8 mouse cellular contexts compared by ENCODE assay signal in the genomic region with DNA sequence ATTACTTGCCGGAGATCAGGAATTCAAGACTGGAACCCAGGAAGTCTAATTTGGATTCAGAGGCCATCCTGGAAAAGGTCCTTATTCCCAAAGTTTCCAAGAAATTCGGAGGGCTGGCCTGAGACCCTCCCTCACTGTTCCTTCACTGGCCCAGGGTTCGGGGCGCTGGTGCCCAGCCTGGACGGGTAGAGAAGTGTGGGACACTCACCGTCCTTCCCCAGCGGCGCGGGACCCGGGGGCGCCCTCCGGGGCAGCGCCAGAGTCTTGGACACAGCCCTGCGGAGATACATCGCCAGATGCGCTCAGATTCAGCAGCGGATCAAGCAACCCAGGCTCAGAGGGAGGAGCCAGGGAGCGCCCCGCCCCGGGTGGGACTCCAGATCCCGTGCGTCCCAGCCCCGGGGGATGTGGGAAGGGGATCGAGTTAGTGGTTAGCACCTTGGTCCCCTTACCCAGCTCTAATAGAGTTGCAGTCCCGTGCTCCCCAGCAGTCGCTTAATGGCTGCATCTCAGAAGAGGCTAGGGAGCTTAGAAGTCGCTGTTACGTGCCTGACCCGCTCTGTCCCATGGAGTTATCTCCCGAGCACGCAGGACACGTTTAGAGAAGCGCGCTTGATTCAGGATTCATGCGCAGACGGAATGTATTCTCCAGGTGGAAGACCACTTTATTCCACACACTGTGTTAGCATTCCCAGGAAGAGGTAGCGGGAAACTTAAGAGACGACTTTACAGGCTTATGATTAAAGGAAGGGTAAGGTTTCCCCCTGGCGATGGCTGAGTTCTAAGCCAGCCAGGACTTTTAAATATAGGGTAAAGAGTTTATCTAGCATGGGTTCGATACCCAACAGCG. TPM values are rescaled to one million over a fixed set of nuclear protein-coding genes. Genes with fewer than 3 reads are reported as not detected.
DNase-seq lines count a peak whose midpoint lies in the region; ATAC-seq lines count a peak whose summit lies in the region.

A gene (minus strand): TSS at position 520 of the 850 bp plus-strand sequence.

- H3K9me3 ChIP-seq in embryonic facial prominence, embryonic 12.5 days, result no peaks in the 10 kb centered on the region
- H3K9me3 ChIP-seq in heart, embryonic 10.5 days, result no peaks in the 10 kb centered on the region
- no peaks in the 10 kb centered on the region for H3K9me3 ChIP-seq in kidney, embryonic 14.5 days (ENCODE audit: control insufficient read depth, low read length)

- peak within 1 kb of the TSS; percentile 37; the same call in 1 of the 2 replicates for H3K9ac ChIP-seq in embryonic facial prominence, embryonic 12.5 days
- H3K9ac ChIP-seq in kidney, embryonic 14.5 days (ENCODE audit: low read depth, low read length), result peak within 1 kb of the TSS; percentile 52

- H3K27ac ChIP-seq in embryonic facial prominence, embryonic 12.5 days, result 0 out of 2 replicates have a peak within 1 kb of the TSS, but pooled peaks have one; percentile 46
- peak within 1 kb of the TSS; percentile 89 for H3K27ac ChIP-seq in heart, embryonic 10.5 days
- H3K27ac ChIP-seq in kidney, embryonic 14.5 days (ENCODE audit: low read depth, low read length), result no peak within 1 kb of the TSS

- no peaks in the 10 kb centered on the region for H3K4me1 ChIP-seq in embryonic facial prominence, embryonic 12.5 days
- peaks cover 20% of the 10 kb centered on the region for H3K4me1 ChIP-seq in heart, embryonic 10.5 days
- H3K4me1 ChIP-seq in kidney, embryonic 14.5 days (ENCODE audit: control insufficient read depth, insufficient read depth, low read length), result no peaks in the 10 kb centered on the region

- WGBS in embryonic facial prominence, embryonic 12.5 days, result 2% methylated on average over 41 of the region's 41 CpGs
- WGBS in heart, embryonic 10.5 days, result 2% methylated on average over 39 of the region's 41 CpGs
- WGBS in kidney, embryonic 14.5 days, result 2% methylated on average over 41 of the region's 41 CpGs

- peak within 1 kb of the TSS; percentile 63 for H3K4me2 ChIP-seq in embryonic facial prominence, embryonic 12.5 days (replicated peaks)
- H3K4me2 ChIP-seq in kidney, embryonic 14.5 days (replicated peaks; ENCODE audit: low read depth, low read length), result peak within 1 kb of the TSS; percentile 77

- H3K36me3 ChIP-seq in embryonic facial prominence, embryonic 12.5 days, result no peaks in the 10 kb centered on the region
- H3K36me3 ChIP-seq in heart, embryonic 10.5 days, result no peaks in the 10 kb centered on the region
- no peaks in the 10 kb centered on the region for H3K36me3 ChIP-seq in kidney, embryonic 14.5 days (ENCODE audit: control insufficient read depth, insufficient read depth, low read length)

- peak within 1 kb of the TSS; percentile 50 for H3K4me3 ChIP-seq in embryonic facial prominence, embryonic 12.5 days
- H3K4me3 ChIP-seq in heart, embryonic 10.5 days, result peak within 1 kb of the TSS; percentile 66
- peak within 1 kb of the TSS; percentile 54 for H3K4me3 ChIP-seq in kidney, embryonic 14.5 days (ENCODE audit: low read length)

- H3K27me3 ChIP-seq in embryonic facial prominence, embryonic 12.5 days, result peaks cover 31% of the 10 kb centered on the region
- H3K27me3 ChIP-seq in heart, embryonic 10.5 days (ENCODE audit: insufficient read depth, poor library complexity, severe bottlenecking), result peaks cover 19% of the 10 kb centered on the region
- peaks cover 17% of the 10 kb centered on the region; the same call in 1 of the 2 replicates for H3K27me3 ChIP-seq in kidney, embryonic 14.5 days (ENCODE audit: control insufficient read depth, insufficient read depth, low read length)

- DNase-seq in A20 (ENCODE audit: low read depth, low spot score) (peak; percentile 94), ZHBTc4 (ENCODE audit: low read depth, low spot score) (peak; percentile 93)
- DNase-seq in heart, embryonic 10.5 days (ENCODE audit: low spot score), result peak; percentile 91
- DNase-seq in lung, postnatal 25 days (ENCODE audit: low spot score), result peak; percentile 37
- peak; percentile 82 for DNase-seq in ovary, postnatal 36 days (ENCODE audit: low spot score)
- DNase-seq in urinary bladder, postnatal 4 days (ENCODE audit: low spot score in 2 of 2), result peak; percentile 56 to 74

- ATAC-seq in embryonic facial prominence, embryonic 12.5 days (ENCODE audit: insufficient number of reproducible peaks, insufficient read depth, low FRiP score, low TSS enrichment), result peak; percentile 85
- peak; percentile 91 for ATAC-seq in kidney, embryonic 14.5 days (ENCODE audit: low FRiP score, low TSS enrichment)

RNA-seq across cellular contexts. Expression of the gene that starts here (rescaled TPM):
- 8.6 and 12.6 TPM in 2 replicates for polyA plus RNA-seq in embryonic facial prominence, embryonic 12.5 days (2016; fragmentation: Nextera tagmentation; extraction: Ambion mirVana)
- 20.6 and 21.1 TPM in 2 replicates for polyA plus RNA-seq in heart, embryonic 10.5 days (2016; fragmentation: Nextera tagmentation; extraction: Ambion mirVana)
- 1.3 and 1.6 TPM in 2 replicates for polyA plus RNA-seq in kidney, embryonic 14.5 days (2014; fragmentation: Nextera tagmentation; extraction: Ambion mirVana)

Comparison
In these comparisons a context has a peak if more than half of its experiments do, and no peak if none do; other contexts are left out.
1. DNase-seq: peak in every context shown above with its lines; median percentile 94 in A20; 93 in ZHBTc4; 91 in heart, embryonic 10.5 days; 82 in ovary, postnatal 36 days; 65 in urinary bladder, postnatal 4 days; 37 in lung, postnatal 25 days.